Mouse (Mus musculus) cerebellum, adult 11 months (tissue): Measurements from ENCODE around the gene Sntb2.

ENCODE experiments used
- DNase-seq: peaks from one replicate; pipeline ENCODE4 v3.0.0; 2022

Gene Sntb2

DNA sequence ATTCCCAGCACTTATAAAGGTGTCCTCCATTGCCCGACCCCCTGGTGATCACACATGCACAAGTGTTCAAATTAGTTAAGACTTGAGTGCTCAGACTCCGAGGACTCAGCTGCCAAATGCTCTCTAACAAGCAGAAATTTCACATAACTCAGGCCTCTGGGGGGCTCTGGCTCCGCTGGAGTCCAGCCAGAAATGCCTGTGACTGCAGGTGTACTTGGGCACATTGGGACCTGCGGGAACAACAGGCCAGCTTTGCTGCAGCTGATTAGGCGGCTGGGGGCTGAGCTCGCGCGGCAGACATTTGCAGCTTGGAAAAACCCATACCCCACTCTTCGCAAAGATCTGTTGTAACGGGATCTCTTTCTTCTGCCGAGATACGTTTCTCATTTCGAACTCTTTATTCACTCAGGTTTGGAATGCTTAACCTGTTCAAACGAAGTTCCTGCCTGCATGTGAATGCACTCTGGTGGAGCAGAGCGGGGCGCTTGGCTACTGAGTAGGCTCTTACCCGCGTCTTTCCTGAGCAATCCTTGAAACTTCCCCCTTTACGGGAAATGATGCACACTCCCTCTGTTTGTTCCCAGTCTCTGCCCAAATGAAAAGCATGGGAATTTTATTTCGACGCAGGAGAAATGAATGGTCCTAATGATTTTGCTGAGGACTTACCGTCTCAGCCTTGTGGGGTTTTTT is 3.0 kb upstream of the Sntb2 start:
- DNase-seq = peak; percentile 15

GRCm38 (mm10) chr8:106933506-106934143 is 1.9 kb upstream of the Sntb2 start:
- no peak for DNase-seq

- peak; percentile 11 for DNase-seq
Measured at GRCm38 (mm10) chr8:106934226-106934977, 1.1 kb upstream of the Sntb2 start.

DNA sequence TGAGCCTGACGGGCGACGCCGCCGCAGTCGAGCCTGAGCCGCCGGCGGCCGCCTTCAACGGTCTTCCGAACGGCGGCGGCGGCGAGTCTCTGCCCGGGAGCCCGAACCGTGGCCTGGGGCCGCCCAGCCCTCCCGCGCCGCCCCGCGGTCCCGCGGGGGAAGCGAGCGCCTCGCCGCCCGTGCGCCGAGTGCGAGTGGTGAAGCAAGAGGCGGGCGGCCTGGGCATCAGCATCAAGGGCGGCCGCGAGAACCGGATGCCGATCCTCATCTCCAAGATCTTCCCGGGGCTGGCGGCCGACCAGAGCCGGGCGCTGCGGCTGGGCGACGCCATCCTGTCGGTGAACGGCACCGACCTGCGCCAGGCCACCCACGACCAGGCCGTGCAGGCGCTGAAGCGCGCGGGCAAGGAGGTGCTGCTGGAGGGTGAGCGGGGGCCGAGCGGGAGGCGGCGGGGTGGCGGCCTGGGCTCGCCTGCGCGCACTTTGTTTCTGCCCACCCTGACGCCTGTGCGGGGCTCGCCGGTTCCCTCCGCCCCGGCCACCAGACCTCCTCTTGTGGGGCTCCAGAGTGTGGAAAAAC is 438 bp downstream of the Sntb2 start:
- DNase-seq = peak; percentile 53

GRCm38 (mm10) chr8:106936478-106937051 is 1.0 kb downstream of the Sntb2 start:
- DNase-seq = peak; percentile 31

- DNase-seq = no peak
Measured at GRCm38 (mm10) chr8:106937081-106937800, 1.7 kb downstream of the Sntb2 start.

DNA sequence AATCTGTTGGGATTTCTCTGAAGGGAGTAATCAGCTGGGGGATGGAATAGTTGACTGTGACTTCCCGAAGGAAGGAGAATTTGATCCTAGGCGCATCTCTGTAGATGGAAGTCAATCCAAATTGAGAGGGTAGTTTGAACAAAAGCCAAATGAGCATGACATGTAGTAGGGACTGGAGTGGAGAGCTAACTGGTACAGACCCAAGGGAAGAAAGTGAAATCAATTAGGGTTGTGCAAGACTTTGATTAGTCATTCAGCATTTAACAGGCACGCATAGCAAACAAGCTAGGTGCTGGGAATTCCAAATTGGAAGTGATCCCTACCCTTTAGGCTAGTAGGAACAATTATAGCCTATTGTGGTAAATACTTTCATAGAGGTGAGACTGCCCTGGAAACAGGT is 6.3 kb downstream of the Sntb2 start:
- no peak for DNase-seq

GRCm38 (mm10) chr8:106943874-106944418 is 8.4 kb downstream of the Sntb2 start:
- DNase-seq = no peak

- DNase-seq = no peak
Measured at GRCm38 (mm10) chr8:106944756-106945155, 9.2 kb downstream of the Sntb2 start.

- no peak for DNase-seq
Measured at GRCm38 (mm10) chr8:106948678-106949243, 13.2 kb downstream of the Sntb2 start.

GRCm38 (mm10) chr8:106951707-106952106 is 16.2 kb downstream of the Sntb2 start:
- DNase-seq = no peak

GRCm38 (mm10) chr8:106953571-106953970 is 18.0 kb downstream of the Sntb2 start:
- no peak for DNase-seq

DNA sequence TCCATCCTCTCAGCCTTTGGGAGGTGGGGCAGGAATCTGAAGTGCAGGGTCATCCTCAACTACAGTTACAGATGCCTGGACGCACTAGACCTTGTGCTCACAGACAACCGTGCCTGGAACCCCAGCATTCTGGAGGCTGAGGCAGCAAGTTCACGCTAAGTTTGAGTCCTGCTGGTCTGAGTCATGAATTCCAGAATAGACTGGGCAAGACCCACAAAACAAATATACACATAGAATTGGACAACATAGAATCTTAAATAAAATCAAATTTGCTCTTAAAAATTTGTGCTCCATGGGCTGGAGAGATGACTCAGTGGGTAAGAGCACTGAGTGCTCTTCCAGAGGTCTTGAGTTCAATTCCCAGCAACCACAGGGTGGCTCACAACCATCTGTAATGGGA is 21.5 kb downstream of the Sntb2 start:
- no peak for DNase-seq

DNA sequence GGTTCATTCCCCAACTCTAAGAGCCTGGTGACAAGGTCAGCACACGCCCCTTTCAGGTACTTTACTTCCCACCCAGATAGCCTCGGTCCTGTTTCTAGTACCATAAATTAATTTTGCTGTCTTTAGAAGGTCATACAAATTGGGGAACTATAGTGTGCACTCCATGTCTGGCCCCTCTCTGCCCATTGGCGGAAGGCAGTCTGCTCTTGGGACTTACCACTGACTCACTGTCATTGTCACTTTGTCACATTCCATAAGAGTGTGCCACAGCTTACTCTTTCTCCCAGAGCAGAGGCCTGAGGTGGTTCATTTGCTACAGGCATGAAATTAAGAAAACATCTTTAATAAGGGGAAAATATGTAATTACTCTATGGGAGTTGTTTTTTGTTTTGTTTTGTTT is 22.7 kb downstream of the Sntb2 start:
- DNase-seq = no peak

DNA sequence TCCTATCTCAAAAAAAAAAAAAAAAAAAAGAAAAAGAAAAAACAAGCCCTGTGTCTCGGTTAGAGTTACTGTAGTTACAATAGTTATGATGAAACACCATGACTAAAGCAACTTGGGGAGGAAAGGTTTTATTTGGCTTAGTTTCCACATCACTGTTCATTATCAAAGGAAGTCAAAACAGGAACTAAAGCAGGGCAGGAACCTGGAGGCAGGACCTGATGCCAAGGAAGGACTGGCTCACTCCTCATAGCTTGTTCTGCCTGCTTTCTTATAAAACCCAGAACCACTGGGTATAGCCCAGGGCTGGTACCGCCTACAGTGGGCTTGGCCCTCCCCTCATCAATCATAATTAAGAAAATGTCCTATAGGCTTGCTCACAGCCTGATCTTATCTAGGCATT is 24.1 kb downstream of the Sntb2 start:
- no peak for DNase-seq

GRCm38 (mm10) chr8:106962322-106962721 is 26.8 kb downstream of the Sntb2 start:
- DNase-seq = no peak

GRCm38 (mm10) chr8:106963365-106963764 is 27.8 kb downstream of the Sntb2 start:
- DNase-seq = no peak

GRCm38 (mm10) chr8:106964573-106964972 is 29.0 kb downstream of the Sntb2 start:
- DNase-seq = no peak

DNA sequence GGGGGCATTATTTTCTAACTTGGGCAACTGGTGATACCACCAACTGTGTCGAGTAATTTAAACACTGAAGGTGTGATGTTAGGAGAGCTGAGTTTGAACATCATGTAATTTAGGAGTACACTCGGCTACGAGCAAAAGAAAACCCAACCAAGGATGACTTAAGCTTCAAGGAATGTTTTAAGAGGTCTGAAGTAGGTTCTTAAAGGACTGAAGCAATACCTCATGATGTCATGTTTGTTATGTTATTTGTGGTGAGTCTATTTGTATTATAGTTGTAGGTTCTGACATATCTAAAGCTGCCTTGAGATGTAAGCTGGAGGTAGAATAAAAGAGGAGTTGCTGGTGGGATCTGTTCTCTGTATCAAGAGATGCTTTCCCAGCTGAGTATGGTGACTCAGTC is 34.4 kb downstream of the Sntb2 start:
- no peak for DNase-seq

DNA sequence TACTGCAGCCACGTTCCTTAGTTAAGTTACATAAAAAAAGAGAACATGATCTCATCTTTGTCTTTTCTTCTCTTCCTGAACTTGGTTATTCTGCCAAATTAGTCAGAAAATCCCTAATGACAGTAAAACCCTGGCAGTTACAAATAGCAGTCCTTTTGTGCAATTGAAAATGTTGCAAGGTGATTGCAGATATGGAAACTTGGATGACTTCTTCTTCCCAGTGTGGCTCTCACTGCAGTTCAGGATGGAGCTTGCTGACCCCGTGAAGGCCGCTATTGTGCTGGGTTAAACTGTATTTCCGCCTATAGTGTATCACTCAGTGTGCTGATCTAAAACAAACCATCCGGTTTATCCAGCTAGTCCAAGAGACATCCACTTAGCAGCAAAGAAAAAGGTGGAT is 36.4 kb downstream of the Sntb2 start:
- no peak for DNase-seq

DNA sequence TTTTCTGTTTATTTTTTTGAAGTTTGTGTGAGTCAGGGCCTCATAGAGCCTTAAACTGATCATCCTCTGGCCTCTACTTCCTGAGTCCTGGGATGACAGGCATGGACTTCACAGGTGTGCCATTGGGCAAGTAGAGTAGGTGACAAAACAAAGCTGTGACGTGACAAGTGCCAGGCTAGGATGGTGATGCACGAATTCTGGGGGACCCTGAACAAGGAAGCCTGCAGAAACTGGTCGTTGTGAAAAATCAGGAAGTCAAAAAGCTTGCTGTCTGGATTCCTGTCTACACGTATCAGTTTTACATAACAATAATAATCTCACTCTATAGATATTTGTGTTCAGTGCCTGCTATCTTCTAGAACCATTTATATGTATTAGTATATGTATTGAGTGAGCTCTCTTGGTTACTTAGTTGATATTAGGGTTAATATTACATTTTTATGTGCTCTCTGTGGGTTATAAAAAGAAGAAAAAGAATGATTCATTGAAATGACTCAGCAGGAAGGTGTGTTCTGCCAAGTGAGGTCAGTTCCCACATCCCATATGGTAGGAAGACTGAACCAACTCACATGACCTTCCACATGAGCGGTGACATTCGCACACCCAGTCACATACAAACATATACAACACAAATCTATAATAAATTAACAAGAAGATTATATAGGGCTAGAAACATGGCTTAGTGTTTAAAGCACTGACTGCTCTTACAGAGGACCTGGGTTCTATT is 37.2 kb downstream of the Sntb2 start:
- no peak for DNase-seq
